Mouse (Mus musculus): ENCODE results near the gene Scyl2. TPM values are rescaled to one million over a fixed set of nuclear protein-coding genes. Genes with fewer than 3 reads are reported as not detected.
"Not testable (repeated sequence)": the region's sequence is repeated elsewhere in the genome, so short reads cannot be mapped to it uniquely, and the experiment has no call there.

Gene Scyl2
- polyA plus RNA-seq, 1 experiment: 0.29 TPM

GRCm38 (mm10) chr10:89682961-89683360 is 3.1 kb downstream of the Scyl2 start:
- Histone ChIP-seq H3K36me3 (ENCODE audit: control insufficient read depth) (peaks cover 13% of the 10 kb centered on the region), H3K4me1 (ENCODE audit: control insufficient read depth) (peaks cover 67% of the 10 kb centered on the region), H3K9me3 (ENCODE audit: control insufficient read depth, low read length) (no peaks in the 10 kb centered on the region), H3K4me3 (replicated peaks) (no peak overlapping the region), H3K27me3 (ENCODE audit: control insufficient read depth) (no peaks in the 10 kb centered on the region)
- TF ChIP-seq GATA1 (IDR thresholded peaks at IDR 0.05; ENCODE audit: low read length) (no peak), TAL1 (IDR thresholded peaks at IDR 0.05; ENCODE audit: low read length) (no peak)

- Histone ChIP-seq H3K27me3 (ENCODE audit: control insufficient read depth) (no peaks in the 10 kb centered on the region), H3K36me3 (ENCODE audit: control insufficient read depth) (peaks cover 18% of the 10 kb centered on the region), H3K4me1 (ENCODE audit: control insufficient read depth) (peaks cover 59% of the 10 kb centered on the region), H3K4me3 (replicated peaks) (no peak overlapping the region), H3K9me3 (ENCODE audit: control insufficient read depth, low read length) (no peaks in the 10 kb centered on the region)
- no peak for TF ChIP-seq GATA1 (IDR thresholded peaks at IDR 0.05; ENCODE audit: low read length)
- no peak for TF ChIP-seq TAL1 (IDR thresholded peaks at IDR 0.05; ENCODE audit: low read length)
These were observed 3.9 kb downstream of the Scyl2 start for GRCm38 (mm10) chr10:89682157-89682556.

- H3K36me3 ChIP-seq (ENCODE audit: control insufficient read depth): peaks cover 18% of the 10 kb centered on the region
- H3K9me3 ChIP-seq (ENCODE audit: control insufficient read depth, low read length): no peaks in the 10 kb centered on the region
- no peaks in the 10 kb centered on the region for H3K27me3 ChIP-seq (ENCODE audit: control insufficient read depth)
- TF ChIP-seq GATA1 (IDR thresholded peaks at IDR 0.05; ENCODE audit: low read length) (no peak), TAL1 (IDR thresholded peaks at IDR 0.05; ENCODE audit: low read length) (no peak)
- H3K4me1 ChIP-seq (ENCODE audit: control insufficient read depth): peaks cover 54% of the 10 kb centered on the region
- H3K4me3 ChIP-seq (replicated peaks): no peak overlapping the region
These were observed 4.4 kb downstream of the Scyl2 start for GRCm38 (mm10) chr10:89681706-89682105.

- TF ChIP-seq TAL1 (IDR thresholded peaks at IDR 0.05; ENCODE audit: low read length) (no peak), GATA1 (IDR thresholded peaks at IDR 0.05; ENCODE audit: low read length) (no peak)
- H3K36me3 ChIP-seq (ENCODE audit: control insufficient read depth): peaks cover 21% of the 10 kb centered on the region
- no peaks in the 10 kb centered on the region for H3K9me3 ChIP-seq (ENCODE audit: control insufficient read depth, low read length)
- no peaks in the 10 kb centered on the region for H3K27me3 ChIP-seq (ENCODE audit: control insufficient read depth)
- no peak overlapping the region for H3K4me3 ChIP-seq (replicated peaks)
- peaks cover 48% of the 10 kb centered on the region for H3K4me1 ChIP-seq (ENCODE audit: control insufficient read depth)
These were observed 5.6 kb downstream of the Scyl2 start for GRCm38 (mm10) chr10:89680517-89680916.

- Histone ChIP-seq H3K4me3 (replicated peaks) (no peak overlapping the region), H3K27me3 (ENCODE audit: control insufficient read depth) (no peaks in the 10 kb centered on the region), H3K36me3 (ENCODE audit: control insufficient read depth) (peaks cover 21% of the 10 kb centered on the region), H3K4me1 (ENCODE audit: control insufficient read depth) (peaks cover 38% of the 10 kb centered on the region), H3K9me3 (ENCODE audit: control insufficient read depth, low read length) (no peaks in the 10 kb centered on the region)
- TF ChIP-seq TAL1 (IDR thresholded peaks at IDR 0.05; ENCODE audit: low read length): no peak
- no peak for TF ChIP-seq GATA1 (IDR thresholded peaks at IDR 0.05; ENCODE audit: low read length)
These were observed 6.6 kb downstream of the Scyl2 start for GRCm38 (mm10) chr10:89679448-89679847.

- Histone ChIP-seq H3K27me3 (ENCODE audit: control insufficient read depth) (no peaks in the 10 kb centered on the region), H3K9me3 (ENCODE audit: control insufficient read depth, low read length) (no peaks in the 10 kb centered on the region), H3K4me3 (replicated peaks) (no peak overlapping the region), H3K4me1 (ENCODE audit: control insufficient read depth) (peaks cover 28% of the 10 kb centered on the region), H3K36me3 (ENCODE audit: control insufficient read depth) (peaks cover 17% of the 10 kb centered on the region)
- TF ChIP-seq GATA1 (IDR thresholded peaks at IDR 0.05; ENCODE audit: low read length) (no peak), TAL1 (IDR thresholded peaks at IDR 0.05; ENCODE audit: low read length) (no peak)
These were observed 8.0 kb downstream of the Scyl2 start for GRCm38 (mm10) chr10:89678054-89678453.

GRCm38 (mm10) chr10:89676609-89677008 is 9.5 kb downstream of the Scyl2 start:
- TF ChIP-seq TAL1 (IDR thresholded peaks at IDR 0.05; ENCODE audit: low read length) (no peak), GATA1 (IDR thresholded peaks at IDR 0.05; ENCODE audit: low read length) (no peak)
- Histone ChIP-seq H3K4me1 (ENCODE audit: control insufficient read depth) (peaks cover 16% of the 10 kb centered on the region), H3K27me3 (ENCODE audit: control insufficient read depth) (no peaks in the 10 kb centered on the region), H3K4me3 (replicated peaks) (no peak overlapping the region), H3K36me3 (ENCODE audit: control insufficient read depth) (peaks cover 17% of the 10 kb centered on the region), H3K9me3 (ENCODE audit: control insufficient read depth, low read length) (no peaks in the 10 kb centered on the region)

- not testable (repeated sequence) for H3K4me1 ChIP-seq (ENCODE audit: control insufficient read depth); H3K27me3 ChIP-seq (ENCODE audit: control insufficient read depth); H3K9me3 ChIP-seq (ENCODE audit: control insufficient read depth, low read length); H3K4me3 ChIP-seq (replicated peaks)
- H3K36me3 ChIP-seq (ENCODE audit: control insufficient read depth): peaks cover 24% of the 10 kb centered on the region
These were observed 15.7 kb downstream of the Scyl2 start for GRCm38 (mm10) chr10:89670371-89670770.

GRCm38 (mm10) chr10:89667571-89667970 is 18.5 kb downstream of the Scyl2 start:
- TF ChIP-seq TAL1 (IDR thresholded peaks at IDR 0.05; ENCODE audit: low read length): no peak
- TF ChIP-seq GATA1 (IDR thresholded peaks at IDR 0.05; ENCODE audit: low read length): no peak
- Histone ChIP-seq H3K36me3 (ENCODE audit: control insufficient read depth) (peaks cover 22% of the 10 kb centered on the region), H3K9me3 (ENCODE audit: control insufficient read depth, low read length) (no peaks in the 10 kb centered on the region; the same call in 1 of the 2 replicates), H3K4me3 (replicated peaks) (no peak overlapping the region), H3K4me1 (ENCODE audit: control insufficient read depth) (no peaks in the 10 kb centered on the region), H3K27me3 (ENCODE audit: control insufficient read depth) (no peaks in the 10 kb centered on the region)

- TF ChIP-seq TAL1 (IDR thresholded peaks at IDR 0.05; ENCODE audit: low read length) (no peak), GATA1 (IDR thresholded peaks at IDR 0.05; ENCODE audit: low read length) (no peak)
- H3K9me3 ChIP-seq (ENCODE audit: control insufficient read depth, low read length): no peaks in the 10 kb centered on the region; the same call in 1 of the 2 replicates
- peaks cover 32% of the 10 kb centered on the region for H3K36me3 ChIP-seq (ENCODE audit: control insufficient read depth)
- no peaks in the 10 kb centered on the region for H3K4me1 ChIP-seq (ENCODE audit: control insufficient read depth)
- H3K4me3 ChIP-seq (replicated peaks): no peak overlapping the region
- H3K27me3 ChIP-seq (ENCODE audit: control insufficient read depth): no peaks in the 10 kb centered on the region
These were observed 20.4 kb downstream of the Scyl2 start for GRCm38 (mm10) chr10:89665679-89666078.
